Mouse (Mus musculus): Measurements from ENCODE around the gene Dennd4c.

GRCm38 (mm10) chr4:86712751-86713195, 35.6 kb upstream of the Dennd4c start:
- no peak for TF ChIP-seq CTCF (IDR thresholded peaks at IDR 0.05; ENCODE audit: borderline replicate concordance, control insufficient read depth, extremely low read depth, insufficient read depth, low read length, poor library complexity)
- TF ChIP-seq POLR2A (IDR thresholded peaks at IDR 0.05; ENCODE audit: control insufficient read depth, extremely low read depth, insufficient read depth, low read length, poor library complexity), result peak; percentile 50; the same call in 1 of the 2 replicates
